Mouse (Mus musculus) lung, embryonic 16.5 days (tissue): ENCODE data around the gene Pth1r. TPM values are rescaled to one million over a fixed set of nuclear protein-coding genes. Genes with fewer than 3 reads are reported as not detected.

Experiments
- ATAC-seq: fragments of 200-750 bp; cut with Nextera tagmentation; 2 replicates; pipeline ENCODE4 v1.8.0; 2017; ENCODE audit warnings: low read depth, mild to moderate bottlenecking, moderate library complexity
- H3K27ac ChIP-seq: fragments of 300-500 bp; sonication (generic); 2 replicates; pipeline ENCODE4 v1.5.1; 2014; ENCODE audit warnings: mild to moderate bottlenecking, control low read depth, low read length
- H3K27me3 ChIP-seq: fragments of 300-500 bp; sonication (generic); 2 replicates; pipeline ENCODE4 v1.6.1; 2014; ENCODE audit warnings: low read depth, low read length, mixed read lengths; ENCODE audit not compliant: control insufficient read depth, insufficient read depth
- H3K36me3 ChIP-seq: fragments of 300-500 bp; sonication (generic); 2 replicates; pipeline ENCODE4 v1.6.1; 2014; ENCODE audit warnings: low read length; ENCODE audit not compliant: control insufficient read depth, insufficient read depth
- H3K4me1 ChIP-seq: fragments of 300-500 bp; sonication (generic); replicated peaks from 2 replicates; pipeline ENCODE4 v1.6.1; 2014; ENCODE audit warnings: low read length, mixed read lengths; ENCODE audit not compliant: control insufficient read depth, insufficient read depth
- H3K4me2 ChIP-seq: fragments of 300-500 bp; sonication (generic); 2 replicates; pipeline ENCODE4 v1.6.1; 2014; ENCODE audit warnings: low read depth, low read length, control low read depth
- H3K4me3 ChIP-seq: fragments of 300-500 bp; sonication (generic); 2 replicates; pipeline ENCODE4 v1.5.1; 2014; ENCODE audit warnings: mild to moderate bottlenecking, low read length, control low read depth
- H3K9ac ChIP-seq: fragments of 300-500 bp; sonication (generic); 2 replicates; pipeline ENCODE4 v1.6.1; 2014; ENCODE audit warnings: low read length, control low read depth
- H3K9me3 ChIP-seq: fragments of 300-500 bp; sonication (generic); 2 replicates; pipeline ENCODE4 v1.6.1; 2016; ENCODE audit warnings: low read length; ENCODE audit not compliant: control insufficient read depth
- WGBS: fragments of 180-500 bp; shearing (Covaris S2); extraction: QIAGEN DNeasy Blood & Tissue Kit; methylation state at CpG from one replicate; pipeline ENCODE4 v1.1.7; 2014; 5-methylcytosine and 5-hydroxymethylcytosine counted together
- polyA plus RNA-seq: library from polyadenylated mRNA; unstranded; fragments of >200 nt; fragmentation: Nextera tagmentation; extraction: Ambion mirVana; gene quantifications from 2 replicates; pipeline ENCODE4 v1.2.1, GENCODE M21; 2015

Pth1r gene
- polyA plus RNA-seq, 1 experiment from 2014 or later, result 60.3 TPM

GRCm38 (mm10) chr9:110742295-110742950 is 4.5 kb downstream of the Pth1r start:
- peak overlapping the region; percentile 77 for H3K9ac ChIP-seq
- under 1% methylated on average over 46 of the region's 71 CpGs for WGBS
- peaks cover 24% of the 10 kb centered on the region for H3K27me3 ChIP-seq
- no peaks in the 10 kb centered on the region for H3K9me3 ChIP-seq
- peaks cover 6% of the 10 kb centered on the region for H3K4me1 ChIP-seq
- H3K4me2 ChIP-seq, result peak overlapping the region; percentile 76
- H3K4me3 ChIP-seq, result peak overlapping the region; percentile 70
- H3K36me3 ChIP-seq, result no peaks in the 10 kb centered on the region
- ATAC-seq, result peak; percentile 74
- H3K27ac ChIP-seq, result peak overlapping the region; percentile 84

DNA sequence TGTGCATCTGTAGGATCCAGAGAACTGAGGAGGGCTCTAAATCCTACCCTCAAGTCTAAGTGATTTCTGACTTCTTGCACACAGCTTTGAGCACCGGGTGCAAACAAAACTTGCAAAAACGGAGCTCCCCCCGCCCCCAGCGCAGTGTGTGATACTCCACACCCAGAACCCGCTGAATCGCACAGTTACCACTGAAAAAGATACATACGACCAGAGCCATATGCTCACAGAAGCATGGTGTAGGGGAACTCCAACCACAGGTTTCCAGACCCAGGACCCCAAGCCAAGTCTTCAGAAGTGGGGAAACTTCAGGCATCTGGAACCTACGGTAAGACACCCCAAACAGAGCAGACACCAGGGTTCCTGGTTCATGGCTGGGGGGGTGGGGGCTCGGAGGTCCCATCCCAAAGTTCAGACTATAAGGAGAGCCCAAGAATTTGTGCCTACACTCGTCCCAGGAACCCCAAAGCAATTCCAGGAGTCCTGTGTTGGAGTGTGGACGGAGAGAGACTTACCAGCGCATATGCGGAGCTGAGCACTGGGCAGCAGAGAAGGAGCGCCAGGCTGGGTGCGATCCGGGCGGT is 5.1 kb downstream of the Pth1r start, which contains the start of gene Myl3:
TSS of gene Myl3 (plus strand) at position 151 of the 584 bp plus-strand sequence.
- peaks cover 24% of the 10 kb centered on the region for H3K27me3 ChIP-seq
- no peaks in the 10 kb centered on the region for H3K36me3 ChIP-seq
- peak within 1 kb of the TSS; percentile 76 for H3K4me2 ChIP-seq
- no peak for ATAC-seq
- peak within 1 kb of the TSS; percentile 70 for H3K4me3 ChIP-seq
- peaks cover 12% of the 10 kb centered on the region for H3K4me1 ChIP-seq
- peak within 1 kb of the TSS; percentile 84 for H3K27ac ChIP-seq
- H3K9ac ChIP-seq, result peak within 1 kb of the TSS; percentile 77
- WGBS, result 2% methylated on average over 17 of the region's 17 CpGs
- no peaks in the 10 kb centered on the region for H3K9me3 ChIP-seq

- peak overlapping the region; percentile 76; the same call in 1 of the 2 replicates for H3K4me2 ChIP-seq
- peak overlapping the region; percentile 70; the same call in 1 of the 2 replicates for H3K4me3 ChIP-seq
- no peak for ATAC-seq
- H3K4me1 ChIP-seq, result peaks cover 15% of the 10 kb centered on the region
- 77% methylated on average over 7 of the region's 7 CpGs for WGBS
- H3K27ac ChIP-seq, result no peak overlapping the region
- no peak overlapping the region for H3K9ac ChIP-seq
- H3K36me3 ChIP-seq, result no peaks in the 10 kb centered on the region
- no peaks in the 10 kb centered on the region for H3K9me3 ChIP-seq
- H3K27me3 ChIP-seq, result peaks cover 24% of the 10 kb centered on the region
Observed at GRCm38 (mm10) chr9:110739961-110740360, 7.0 kb downstream of the Pth1r start.

DNA sequence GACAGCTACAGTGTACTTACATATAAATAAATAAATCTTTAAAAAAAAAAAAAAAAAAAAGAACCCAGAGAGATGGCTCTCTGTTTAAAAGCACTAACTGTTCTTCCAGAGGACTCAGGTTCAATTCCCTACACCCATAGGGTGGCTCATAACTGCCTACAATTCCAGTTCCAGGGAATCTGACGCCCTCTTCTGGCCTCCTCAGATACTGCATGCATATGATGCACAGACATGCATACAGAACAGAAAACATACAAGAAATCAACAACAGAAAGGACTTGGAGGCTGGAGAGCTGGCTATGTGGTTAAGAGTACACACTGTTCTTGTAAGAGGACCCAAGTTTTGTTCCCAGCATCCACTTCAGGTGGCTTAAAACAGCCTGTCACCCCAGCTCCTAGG is 8.9 kb downstream of the Pth1r start:
- no peaks in the 10 kb centered on the region for H3K9me3 ChIP-seq
- ATAC-seq, result no peak
- H3K9ac ChIP-seq, result no peak overlapping the region
- no peak overlapping the region for H3K4me3 ChIP-seq
- no peak overlapping the region for H3K27ac ChIP-seq
- peaks cover 21% of the 10 kb centered on the region for H3K27me3 ChIP-seq
- no peak overlapping the region for H3K4me2 ChIP-seq
- 22% methylated on average over 1 of the region's 1 CpGs for WGBS
- peaks cover 33% of the 10 kb centered on the region for H3K4me1 ChIP-seq
- no peaks in the 10 kb centered on the region for H3K36me3 ChIP-seq

DNA sequence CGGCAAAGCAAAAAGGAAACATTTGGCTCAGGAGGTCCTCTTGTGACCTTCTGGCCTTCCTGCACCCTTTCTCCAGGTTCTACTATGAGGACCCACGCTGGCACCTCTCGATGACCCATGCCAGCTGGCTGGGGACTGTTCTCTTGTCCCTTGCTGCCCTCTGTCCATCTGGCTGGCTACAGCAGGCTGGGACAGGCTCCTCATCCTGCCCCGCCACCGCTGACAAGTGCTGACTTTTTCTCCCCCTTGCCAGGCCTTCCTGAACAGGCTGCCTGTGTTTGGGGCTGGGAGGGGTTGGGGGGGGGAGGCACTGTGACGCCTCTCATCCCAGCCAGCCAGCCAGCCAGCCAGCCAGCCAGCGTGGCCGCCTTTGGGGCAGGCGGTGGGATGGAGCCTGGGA is 10.6 kb downstream of the Pth1r start:
- H3K27ac ChIP-seq, result no peak overlapping the region
- WGBS, result 36% methylated on average over 9 of the region's 9 CpGs
- no peaks in the 10 kb centered on the region for H3K9me3 ChIP-seq
- H3K4me2 ChIP-seq, result no peak overlapping the region
- H3K4me1 ChIP-seq, result peaks cover 40% of the 10 kb centered on the region
- H3K9ac ChIP-seq, result no peak overlapping the region
- H3K27me3 ChIP-seq, result peaks cover 16% of the 10 kb centered on the region
- H3K4me3 ChIP-seq, result no peak overlapping the region
- no peak for ATAC-seq
- no peaks in the 10 kb centered on the region for H3K36me3 ChIP-seq

- Histone ChIP-seq H3K4me2 (no peak overlapping the region), H3K4me1 (peaks cover 40% of the 10 kb centered on the region), H3K9me3 (no peaks in the 10 kb centered on the region), H3K27me3 (peaks cover 4% of the 10 kb centered on the region; the same call in 1 of the 2 replicates), H3K36me3 (peaks cover 4% of the 10 kb centered on the region), H3K9ac (0 out of 2 replicates have a peak overlapping the region, but pooled peaks have one; percentile 16), H3K27ac (no peak overlapping the region), H3K4me3 (no peak overlapping the region)
- WGBS, result 61% methylated on average over 7 of the region's 7 CpGs
- ATAC-seq, result no peak
Observed at GRCm38 (mm10) chr9:110734154-110734553, 12.8 kb downstream of the Pth1r start.

- Histone ChIP-seq H3K4me3 (peak overlapping the region; percentile 46), H3K9ac (peak overlapping the region; percentile 9), H3K36me3 (peaks cover 4% of the 10 kb centered on the region), H3K4me1 (peaks cover 40% of the 10 kb centered on the region), H3K9me3 (no peaks in the 10 kb centered on the region), H3K27me3 (peaks cover 4% of the 10 kb centered on the region; the same call in 1 of the 2 replicates), H3K27ac (peak overlapping the region; percentile 68; the same call in 1 of the 2 replicates), H3K4me2 (peak overlapping the region; percentile 78)
- peak; percentile 19 for ATAC-seq
- WGBS, result 11% methylated on average over 8 of the region's 8 CpGs
Observed at GRCm38 (mm10) chr9:110733102-110733501, 13.8 kb downstream of the Pth1r start.

- ATAC-seq, result peak; percentile 95
- Histone ChIP-seq H3K4me1 (peaks cover 40% of the 10 kb centered on the region), H3K4me3 (peak overlapping the region; percentile 46), H3K9ac (peak overlapping the region; percentile 9), H3K9me3 (no peaks in the 10 kb centered on the region), H3K27me3 (peaks cover 8% of the 10 kb centered on the region; the same call in 1 of the 2 replicates), H3K4me2 (peak overlapping the region; percentile 78), H3K27ac (peak overlapping the region; percentile 68; the same call in 1 of the 2 replicates), H3K36me3 (peaks cover 7% of the 10 kb centered on the region)
- under 1% methylated on average over 26 of the region's 26 CpGs for WGBS
Observed at GRCm38 (mm10) chr9:110732623-110733022, 14.3 kb downstream of the Pth1r start.

DNA sequence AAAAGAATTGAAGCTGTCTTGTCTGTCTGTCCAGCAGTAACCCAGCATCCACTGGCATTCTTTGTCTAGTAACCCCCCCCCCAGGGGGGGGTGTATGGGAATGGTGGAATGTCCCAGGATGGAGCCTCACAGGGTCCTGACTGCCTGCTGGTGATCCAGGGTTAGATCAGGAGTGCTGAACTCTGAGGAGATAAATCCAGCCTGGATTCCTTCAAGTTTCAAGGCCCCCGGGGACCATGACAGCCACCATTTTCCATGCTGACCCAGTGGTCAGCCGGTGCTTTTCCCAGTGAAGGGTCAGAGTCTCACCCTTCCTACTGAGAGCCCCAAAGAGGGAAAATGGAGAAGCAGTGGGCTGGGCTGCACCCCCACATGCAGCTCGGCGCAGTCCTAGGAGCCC is 15.1 kb downstream of the Pth1r start:
- Histone ChIP-seq H3K4me1 (peaks cover 33% of the 10 kb centered on the region), H3K4me2 (no peak overlapping the region), H3K36me3 (peaks cover 8% of the 10 kb centered on the region), H3K9me3 (no peaks in the 10 kb centered on the region), H3K9ac (no peak overlapping the region), H3K27me3 (peaks cover 8% of the 10 kb centered on the region; the same call in 1 of the 2 replicates), H3K4me3 (no peak overlapping the region), H3K27ac (no peak overlapping the region)
- no peak for ATAC-seq
- 59% methylated on average over 4 of the region's 4 CpGs for WGBS
